Mouse (Mus musculus) C2C12 (cell line): ENCODE data around the gene Cacna2d4.

Source experiments
- CEBPB ChIP-seq: IDR thresholded peaks from one replicate; pipeline ENCODE4 v1.6.1; 2011; ENCODE audit warnings: low read depth, mild to moderate bottlenecking, control low read depth, moderate library complexity
- CTCF ChIP-seq: IDR thresholded peaks from one replicate; pipeline ENCODE4 v1.5.1; 2011; ENCODE audit not compliant: control insufficient read depth, insufficient read depth, insufficient read length
- FOSL1 ChIP-seq: IDR thresholded peaks from one replicate; pipeline ENCODE4 v1.8.0; 2011; ENCODE audit warnings: mild to moderate bottlenecking, low read length; ENCODE audit not compliant: poor library complexity, insufficient read depth, severe bottlenecking
- MAX ChIP-seq: IDR thresholded peaks from one replicate; pipeline ENCODE4 v1.6.1; 2011; ENCODE audit warnings: mild to moderate bottlenecking, control low read depth
- MYOG ChIP-seq: IDR thresholded peaks from one replicate; pipeline ENCODE4 v1.6.1; 2011; ENCODE audit not compliant: control insufficient read depth, insufficient read length; ENCODE audit errors: extremely low read depth

DNA sequence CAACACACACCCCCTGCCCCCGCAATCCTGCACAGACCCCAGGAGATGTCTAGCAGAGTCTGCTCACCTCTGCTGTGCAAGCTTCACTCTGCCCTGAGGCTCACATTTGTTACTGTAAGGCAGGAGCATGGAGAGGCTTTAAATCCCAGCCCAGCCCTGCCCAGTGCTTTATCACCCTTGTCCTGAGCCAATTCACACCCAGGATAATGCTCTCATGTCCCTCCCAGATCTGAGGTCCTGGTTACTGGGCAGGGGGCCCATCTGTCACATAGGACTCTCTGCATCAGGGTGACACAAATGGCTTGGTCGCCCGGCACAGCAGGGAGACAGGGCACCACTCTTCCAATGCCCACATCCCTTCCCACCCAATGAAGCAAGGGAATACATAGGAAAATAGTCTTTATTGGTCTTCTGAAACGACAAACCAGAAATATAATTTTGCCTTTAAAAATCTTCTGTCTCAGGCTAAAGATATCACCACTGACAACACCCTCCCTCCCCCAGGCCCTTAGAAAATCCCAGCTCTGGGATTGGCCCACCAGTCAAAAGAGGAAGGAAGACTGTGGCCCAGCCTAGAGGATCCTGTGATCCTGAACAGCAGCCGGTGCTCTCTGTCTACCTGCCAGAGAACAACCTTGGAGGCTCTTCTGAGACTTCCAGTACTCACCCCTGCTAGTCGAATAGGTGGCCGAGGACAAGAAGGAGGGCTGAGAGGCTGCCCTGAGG lies 78.6 kb downstream of the Cacna2d4 start:
- TF ChIP-seq MYOG (no peak), MAX (no peak), FOSL1 (no peak), CTCF (no peak), CEBPB (no peak)
